Mouse (Mus musculus) neural tube, embryonic 15.5 days (tissue): ENCODE measurements around the gene 1600014C23Rik. TPM values are rescaled to one million over a fixed set of nuclear protein-coding genes. Genes with fewer than 3 reads are reported as not detected.

Source experiments
- ATAC-seq: fragments of 200-750 bp; cut with Nextera tagmentation; 2 replicates; pipeline ENCODE4 v1.8.0; 2017; ENCODE audit warnings: mild to moderate bottlenecking, moderate TSS enrichment, moderate library complexity; ENCODE audit not compliant: low FRiP score
- H3K27ac ChIP-seq: fragments of 300-500 bp; sonication (generic); replicated peaks from 2 replicates; pipeline ENCODE4 v1.5.1; 2015; ENCODE audit warnings: mild to moderate bottlenecking, inconsistent platforms
- H3K27me3 ChIP-seq: fragments of 300-500 bp; sonication (generic); replicated peaks from 2 replicates; pipeline ENCODE4 v1.6.1; 2015; ENCODE audit warnings: inconsistent platforms
- H3K36me3 ChIP-seq: fragments of 300-500 bp; sonication (generic); 2 replicates; pipeline ENCODE4 v1.6.1; 2015; ENCODE audit warnings: inconsistent platforms
- H3K4me1 ChIP-seq: fragments of 300-500 bp; sonication (generic); 2 replicates; pipeline ENCODE4 v1.6.1; 2015; ENCODE audit warnings: inconsistent platforms
- H3K4me2 ChIP-seq: fragments of 300-500 bp; sonication (generic); 2 replicates; pipeline ENCODE4 v1.6.1; 2015; ENCODE audit warnings: inconsistent platforms, mild to moderate bottlenecking, moderate library complexity
- H3K4me3 ChIP-seq: fragments of 300-500 bp; sonication (generic); replicated peaks from 2 replicates; pipeline ENCODE4 v1.5.1; 2015; ENCODE audit warnings: mild to moderate bottlenecking, inconsistent platforms
- H3K9ac ChIP-seq: fragments of 300-500 bp; sonication (generic); replicated peaks from 2 replicates; pipeline ENCODE4 v1.6.1; 2015; ENCODE audit warnings: mild to moderate bottlenecking, inconsistent platforms
- H3K9me3 ChIP-seq: fragments of 300-500 bp; sonication (generic); replicated peaks from 2 replicates; pipeline ENCODE4 v1.6.1; 2016; ENCODE audit warnings: inconsistent platforms
- WGBS: fragments of 180-500 bp; shearing (Covaris S2); methylation state at CpG from one replicate; pipeline ENCODE4 v1.1.7; 2015; ENCODE audit warnings: mixed read lengths; 5-methylcytosine and 5-hydroxymethylcytosine counted together
- polyA plus RNA-seq: library from polyadenylated mRNA; unstranded; fragments of >200 nt; fragmentation: Nextera tagmentation; extraction: Ambion mirVana; gene quantifications from 2 replicates; pipeline ENCODE4 v1.2.1, GENCODE M21; 2015

1600014C23Rik gene
- polyA plus RNA-seq, 1 experiment from 2014 or later: not detected

DNA sequence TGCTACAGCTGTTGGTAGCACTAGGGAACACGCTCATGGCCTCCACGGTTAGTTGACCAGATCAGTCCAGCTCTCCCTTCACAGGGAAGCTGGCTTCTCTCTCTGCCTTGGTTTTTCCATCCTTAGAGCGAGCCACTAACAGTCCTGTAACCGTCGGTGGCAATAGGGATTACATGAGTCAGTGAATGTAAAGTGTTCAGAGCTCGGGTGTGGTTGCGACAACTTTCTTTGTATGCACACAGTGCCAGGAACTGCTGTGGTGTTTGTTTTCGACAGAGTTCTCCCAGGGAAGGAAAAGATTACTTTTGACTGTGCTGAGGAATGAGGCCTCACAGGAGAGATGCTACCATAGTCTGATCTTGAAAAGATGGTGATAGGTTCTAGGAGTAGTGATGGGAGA lies 29.5 kb upstream of the 1600014C23Rik start:
- Histone ChIP-seq H3K4me1 (peaks cover 34% of the 10 kb centered on the region), H3K4me3 (no peak overlapping the region), H3K9me3 (no peaks in the 10 kb centered on the region), H3K9ac (no peak overlapping the region), H3K36me3 (no peaks in the 10 kb centered on the region), H3K4me2 (no peak overlapping the region), H3K27me3 (no peaks in the 10 kb centered on the region), H3K27ac (no peak overlapping the region)
- WGBS: 84% methylated on average over 8 of the region's 8 CpGs
- no peak for ATAC-seq

DNA sequence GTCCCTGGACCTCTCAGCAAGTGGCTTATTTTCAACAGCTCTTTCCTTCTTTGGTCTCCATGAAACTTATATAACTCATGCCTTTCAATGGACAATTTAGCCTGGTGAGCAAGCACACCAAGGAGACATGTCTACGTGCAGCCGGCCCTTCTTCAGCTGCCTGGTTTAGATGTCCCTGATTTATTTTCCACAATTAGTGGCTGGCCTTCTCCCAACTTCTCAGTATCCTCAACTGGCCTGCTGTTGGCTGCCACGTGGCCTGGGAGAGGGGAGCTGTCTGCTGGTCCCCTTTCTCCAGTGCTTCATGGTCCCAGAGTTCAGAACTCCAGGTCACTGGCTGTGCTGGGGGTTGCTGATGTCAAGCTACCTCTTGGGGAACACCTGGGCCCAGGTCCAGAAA lies 28.3 kb upstream of the 1600014C23Rik start:
- no peak for ATAC-seq
- H3K27ac ChIP-seq: no peak overlapping the region
- 51% methylated on average over 3 of the region's 3 CpGs for WGBS
- no peak overlapping the region for H3K4me2 ChIP-seq
- H3K9me3 ChIP-seq: no peaks in the 10 kb centered on the region
- H3K4me3 ChIP-seq: no peak overlapping the region
- H3K27me3 ChIP-seq: no peaks in the 10 kb centered on the region
- no peak overlapping the region for H3K9ac ChIP-seq
- H3K4me1 ChIP-seq: peaks cover 26% of the 10 kb centered on the region
- H3K36me3 ChIP-seq: no peaks in the 10 kb centered on the region

DNA sequence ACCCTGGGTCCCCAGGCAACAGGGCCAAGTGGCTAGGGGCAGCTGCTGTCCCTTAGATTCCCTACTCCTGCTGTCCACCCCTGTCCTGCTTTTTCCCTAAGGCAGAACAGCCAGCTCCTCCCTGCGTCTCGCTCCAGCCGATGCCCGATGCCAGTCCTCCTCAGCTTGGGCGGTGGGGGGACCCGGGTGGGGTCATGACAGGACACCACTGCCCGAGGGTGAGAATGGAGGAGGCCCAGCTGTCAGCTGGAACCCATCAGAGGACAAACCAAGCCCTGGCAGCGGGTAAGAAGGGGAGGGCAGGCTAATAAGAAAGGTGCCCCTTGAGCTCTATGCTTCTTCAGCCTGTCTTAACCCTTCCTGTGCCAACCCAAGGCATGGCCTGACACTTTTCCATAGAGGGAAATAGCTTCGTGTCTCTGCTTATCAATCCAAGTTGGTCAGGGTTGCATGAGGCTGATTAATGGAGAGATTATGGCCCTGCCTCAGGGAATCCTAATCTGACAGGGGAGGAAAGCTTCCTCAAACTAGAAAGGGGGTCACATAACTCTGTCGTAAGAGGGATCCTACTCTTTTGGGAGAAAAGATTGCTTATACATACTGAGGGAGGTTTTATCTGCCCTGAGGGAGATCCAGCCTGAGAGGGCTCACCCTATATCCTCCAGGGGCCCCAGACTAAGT lies 27.5 kb upstream of the 1600014C23Rik start:
- WGBS: 54% methylated on average over 10 of the region's 10 CpGs
- Histone ChIP-seq H3K27me3 (no peaks in the 10 kb centered on the region), H3K36me3 (no peaks in the 10 kb centered on the region), H3K4me2 (no peak overlapping the region), H3K4me3 (no peak overlapping the region), H3K4me1 (peaks cover 25% of the 10 kb centered on the region), H3K27ac (no peak overlapping the region), H3K9ac (no peak overlapping the region), H3K9me3 (no peaks in the 10 kb centered on the region)
- no peak for ATAC-seq

DNA sequence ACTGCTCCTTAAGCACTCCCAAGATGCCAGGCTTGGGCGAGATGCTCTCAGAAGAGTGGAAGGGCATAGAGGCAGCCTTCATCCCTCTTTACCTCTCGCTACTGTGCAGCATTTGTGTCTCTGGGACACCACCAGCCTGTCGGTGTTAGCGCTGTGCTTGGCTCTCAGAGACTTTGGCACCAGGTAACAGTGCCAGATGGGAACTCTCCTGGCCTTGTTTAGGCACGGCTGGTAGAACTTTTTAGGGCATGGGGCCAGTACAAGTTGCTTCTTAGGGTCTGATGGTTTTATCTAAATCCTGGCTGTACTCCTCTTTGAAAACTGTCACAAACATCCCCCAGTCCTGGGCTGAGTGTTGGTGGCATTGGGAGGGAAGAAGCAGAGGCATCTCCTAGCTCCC lies 26.1 kb upstream of the 1600014C23Rik start:
- Histone ChIP-seq H3K9me3 (no peaks in the 10 kb centered on the region), H3K4me2 (no peak overlapping the region), H3K4me1 (peaks cover 23% of the 10 kb centered on the region), H3K4me3 (no peak overlapping the region), H3K27me3 (no peaks in the 10 kb centered on the region), H3K27ac (no peak overlapping the region), H3K9ac (no peak overlapping the region), H3K36me3 (no peaks in the 10 kb centered on the region)
- no peak for ATAC-seq
- 87% methylated on average over 5 of the region's 5 CpGs for WGBS

DNA sequence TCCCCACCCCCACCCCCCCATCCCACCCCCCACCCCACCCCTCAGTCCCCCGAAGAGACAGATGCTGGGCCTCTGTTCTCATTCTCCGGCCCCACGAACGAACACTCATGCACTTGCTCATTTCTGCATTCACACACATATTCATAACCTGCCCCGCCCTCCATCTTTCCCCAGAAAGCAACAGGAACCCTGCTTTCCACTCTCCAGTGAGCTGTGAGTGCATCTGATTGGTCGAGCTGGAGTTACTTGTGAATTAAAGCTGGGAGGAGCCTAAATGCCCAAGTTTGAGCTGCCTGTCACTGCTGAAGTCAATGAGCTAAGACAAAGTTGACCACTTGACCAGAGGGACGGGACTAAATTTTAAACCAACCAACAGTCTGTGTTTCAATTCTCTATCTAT lies 25.2 kb upstream of the 1600014C23Rik start:
- Histone ChIP-seq H3K4me2 (no peak overlapping the region), H3K9me3 (no peaks in the 10 kb centered on the region), H3K4me1 (peaks cover 28% of the 10 kb centered on the region), H3K9ac (no peak overlapping the region), H3K27ac (no peak overlapping the region), H3K36me3 (no peaks in the 10 kb centered on the region), H3K27me3 (no peaks in the 10 kb centered on the region), H3K4me3 (no peak overlapping the region)
- WGBS: 80% methylated on average over 7 of the region's 7 CpGs
- no peak for ATAC-seq

DNA sequence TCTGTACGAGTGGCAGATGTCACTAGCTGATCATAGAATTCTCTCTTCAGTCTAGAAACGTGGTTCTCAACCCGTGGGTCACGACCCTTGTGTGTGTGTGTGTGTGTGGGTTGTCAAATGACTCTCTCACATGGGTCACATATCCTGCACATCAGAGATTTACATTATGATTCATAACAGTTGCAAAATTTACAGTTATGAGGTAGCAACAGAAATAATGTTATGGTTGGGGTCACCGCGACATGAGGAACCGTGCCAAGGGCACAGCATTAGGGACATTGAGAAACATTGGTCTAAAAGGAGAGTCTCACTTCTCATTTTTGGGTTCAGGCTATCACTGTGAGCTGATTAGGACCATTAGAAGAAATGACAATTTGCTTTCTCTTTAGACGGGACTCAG lies 24.3 kb upstream of the 1600014C23Rik start:
- no peak overlapping the region for H3K9ac ChIP-seq
- no peak overlapping the region for H3K27ac ChIP-seq
- no peak for ATAC-seq
- H3K4me1 ChIP-seq: peaks cover 28% of the 10 kb centered on the region
- H3K36me3 ChIP-seq: no peaks in the 10 kb centered on the region
- H3K9me3 ChIP-seq: no peaks in the 10 kb centered on the region
- H3K27me3 ChIP-seq: no peaks in the 10 kb centered on the region
- no peak overlapping the region for H3K4me2 ChIP-seq
- 80% methylated on average over 8 of the region's 8 CpGs for WGBS
- H3K4me3 ChIP-seq: no peak overlapping the region

DNA sequence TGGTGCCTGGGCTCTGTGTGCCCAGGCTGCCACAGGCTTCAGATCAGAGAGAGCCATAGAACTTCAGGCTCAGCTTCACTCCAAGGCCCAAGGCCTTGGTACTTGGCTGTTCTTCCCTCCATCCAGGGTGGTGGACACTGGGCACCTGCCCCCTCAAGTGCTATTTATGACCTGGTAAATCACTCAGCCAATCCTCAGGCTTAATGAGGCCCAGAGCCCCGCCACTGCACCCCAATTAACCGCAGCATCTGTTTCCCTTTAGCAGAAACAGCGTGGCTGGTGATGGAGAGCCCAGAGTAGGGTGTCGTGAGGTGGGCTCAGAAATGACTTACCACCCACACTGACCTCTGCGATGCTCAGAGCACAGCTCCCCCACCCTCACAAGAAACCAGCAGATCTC lies 23.2 kb upstream of the 1600014C23Rik start:
- no peak overlapping the region for H3K9ac ChIP-seq
- no peak overlapping the region for H3K4me2 ChIP-seq
- no peak for ATAC-seq
- H3K4me1 ChIP-seq: peaks cover 25% of the 10 kb centered on the region
- H3K4me3 ChIP-seq: no peak overlapping the region
- no peak overlapping the region for H3K27ac ChIP-seq
- H3K27me3 ChIP-seq: no peaks in the 10 kb centered on the region
- WGBS: 41% methylated on average over 5 of the region's 5 CpGs
- no peaks in the 10 kb centered on the region for H3K36me3 ChIP-seq
- no peaks in the 10 kb centered on the region for H3K9me3 ChIP-seq

DNA sequence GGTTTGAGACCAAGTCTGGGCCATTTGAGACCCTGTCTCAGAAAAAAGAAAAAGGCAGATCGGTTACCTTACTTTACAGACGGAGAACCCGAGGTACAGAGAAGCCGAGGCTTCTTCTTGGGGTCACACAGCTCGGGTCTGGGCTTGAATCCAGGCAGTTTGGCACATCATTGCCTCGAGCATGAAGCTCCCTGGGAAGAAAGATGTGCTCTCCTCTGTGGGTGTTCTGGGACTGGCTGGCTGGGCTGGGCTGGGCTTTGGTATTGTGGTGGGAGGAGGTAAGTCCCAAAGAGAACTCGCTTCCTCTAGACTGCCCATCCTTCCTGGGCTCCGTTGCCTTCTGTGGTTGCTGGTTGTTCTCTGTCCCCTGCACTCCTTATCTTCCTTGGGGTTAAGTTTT lies 22.7 kb upstream of the 1600014C23Rik start:
- no peak overlapping the region for H3K4me3 ChIP-seq
- no peak overlapping the region for H3K9ac ChIP-seq
- 62% methylated on average over 8 of the region's 8 CpGs for WGBS

DNA sequence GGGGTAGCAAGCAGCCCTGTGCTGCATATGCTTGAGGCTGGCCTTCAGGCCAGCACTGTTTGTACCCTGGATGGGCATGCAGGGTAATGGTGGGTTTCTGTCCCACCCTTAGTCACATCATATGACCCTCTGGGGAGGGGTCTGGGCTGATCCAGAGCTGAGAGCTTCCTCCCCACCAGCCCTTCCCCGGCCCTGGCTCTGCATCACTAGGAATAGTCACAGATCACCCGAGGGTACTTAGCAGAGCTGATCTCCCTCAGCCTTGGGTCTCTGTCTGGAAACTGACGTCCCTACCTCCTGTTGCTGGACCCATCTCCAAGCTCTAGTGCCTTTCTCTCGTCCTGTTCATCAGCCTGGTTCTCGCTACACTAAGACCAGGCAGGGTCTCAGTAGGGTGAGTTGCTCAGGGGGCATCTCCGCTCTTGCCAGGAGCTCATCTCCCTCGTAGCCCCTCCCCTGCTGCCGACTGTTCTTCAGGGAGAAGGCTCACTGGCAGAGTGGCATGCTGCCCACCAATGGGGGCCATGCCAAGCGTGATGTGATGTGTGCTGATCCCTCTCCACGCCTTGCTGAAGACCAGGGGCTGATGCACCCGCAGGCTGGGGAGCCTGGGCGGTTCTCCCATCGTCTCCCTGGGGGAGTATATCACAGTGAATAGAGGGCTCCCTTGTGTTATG lies 20.7 kb upstream of the 1600014C23Rik start:
- 74% methylated on average over 13 of the region's 13 CpGs for WGBS
- no peak overlapping the region for H3K4me2 ChIP-seq
- no peaks in the 10 kb centered on the region for H3K9me3 ChIP-seq
- no peaks in the 10 kb centered on the region for H3K36me3 ChIP-seq
- no peak overlapping the region for H3K9ac ChIP-seq
- peaks cover 14% of the 10 kb centered on the region for H3K4me1 ChIP-seq
- no peak overlapping the region for H3K4me3 ChIP-seq
- no peaks in the 10 kb centered on the region for H3K27me3 ChIP-seq
- ATAC-seq: peak; percentile 61; the same call in 1 of the 2 replicates
- no peak overlapping the region for H3K27ac ChIP-seq

More for the DNA sequence above, 22.7 kb upstream of the 1600014C23Rik start:
- no peaks in the 10 kb centered on the region for H3K9me3 ChIP-seq
- no peaks in the 10 kb centered on the region for H3K27me3 ChIP-seq
- H3K4me2 ChIP-seq: no peak overlapping the region
- ATAC-seq: no peak
- peaks cover 21% of the 10 kb centered on the region for H3K4me1 ChIP-seq
- H3K27ac ChIP-seq: no peak overlapping the region
- H3K36me3 ChIP-seq: no peaks in the 10 kb centered on the region

DNA sequence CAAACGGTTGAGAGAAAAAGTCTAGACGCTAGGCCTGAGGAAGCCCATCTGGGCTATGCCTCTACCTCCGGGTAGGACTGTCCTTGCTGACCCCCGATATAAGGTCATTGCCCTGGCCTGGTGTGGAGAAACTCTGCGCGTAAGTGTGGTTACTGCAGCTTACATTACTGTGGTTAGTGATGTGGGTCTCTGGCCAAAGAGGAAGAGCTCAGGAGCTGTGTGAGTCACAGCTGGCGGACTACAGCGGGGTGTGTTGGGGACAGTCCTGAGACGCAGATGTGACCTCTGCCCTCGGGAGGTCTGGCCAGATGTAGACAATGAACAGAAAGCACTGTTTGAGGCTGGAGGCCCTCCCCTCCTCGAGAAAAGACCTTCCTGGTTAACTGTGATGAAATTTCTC lies 19.0 kb upstream of the 1600014C23Rik start:
- no peaks in the 10 kb centered on the region for H3K27me3 ChIP-seq
- 61% methylated on average over 11 of the region's 11 CpGs for WGBS
- H3K9me3 ChIP-seq: no peaks in the 10 kb centered on the region
- H3K36me3 ChIP-seq: no peaks in the 10 kb centered on the region
- no peak overlapping the region for H3K27ac ChIP-seq
- H3K9ac ChIP-seq: no peak overlapping the region
- ATAC-seq: no peak
- H3K4me2 ChIP-seq: no peak overlapping the region
- peaks cover 14% of the 10 kb centered on the region for H3K4me1 ChIP-seq
- H3K4me3 ChIP-seq: no peak overlapping the region

DNA sequence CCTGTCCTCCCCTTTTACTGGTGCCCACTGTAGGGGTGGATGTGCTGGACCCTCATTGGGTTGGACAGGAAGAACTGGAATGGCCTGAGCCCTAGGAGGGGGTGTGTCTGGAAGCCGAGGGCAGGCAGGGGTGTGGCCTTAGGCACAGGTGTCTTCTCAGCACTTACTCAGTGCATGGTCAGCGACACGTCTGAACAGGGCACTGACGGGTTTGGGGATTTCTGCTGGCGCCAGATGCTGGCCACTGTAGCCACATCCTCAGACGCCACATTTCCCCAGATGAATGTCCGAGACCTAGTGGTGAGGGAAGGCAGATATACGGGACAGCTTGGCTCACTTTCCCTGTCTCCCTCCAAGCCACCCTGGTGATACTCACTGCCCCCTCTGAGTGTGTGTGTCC lies 18.4 kb upstream of the 1600014C23Rik start:
- Histone ChIP-seq H3K9ac (no peak overlapping the region), H3K9me3 (no peaks in the 10 kb centered on the region), H3K4me1 (peaks cover 13% of the 10 kb centered on the region), H3K4me2 (no peak overlapping the region), H3K4me3 (no peak overlapping the region), H3K36me3 (no peaks in the 10 kb centered on the region), H3K27ac (no peak overlapping the region), H3K27me3 (no peaks in the 10 kb centered on the region)
- WGBS: 85% methylated on average over 8 of the region's 8 CpGs
- no peak for ATAC-seq

DNA sequence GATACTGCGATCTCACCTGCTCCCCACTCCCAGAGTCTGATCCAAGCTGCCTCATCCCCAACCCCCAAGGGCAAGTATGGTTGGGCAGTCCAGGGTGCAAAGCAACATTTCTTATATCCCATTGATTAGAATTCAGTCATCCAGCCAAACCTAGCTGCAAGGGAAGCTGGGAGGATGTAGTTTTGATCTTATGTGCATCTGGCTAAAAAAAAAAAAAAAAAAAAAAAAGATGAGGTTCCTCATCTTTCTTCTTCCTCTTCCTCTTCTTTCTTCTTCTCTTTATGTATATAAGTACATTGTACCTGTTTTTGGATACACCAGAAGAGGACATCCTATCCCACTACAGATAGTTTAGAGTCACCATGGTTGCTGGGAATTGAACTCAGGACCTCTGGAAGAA lies 17.7 kb upstream of the 1600014C23Rik start:
- H3K4me2 ChIP-seq: no peak overlapping the region
- whole genome bisulfite sequencing: 94% methylated on average over 1 of the region's 1 CpGs
- H3K36me3 ChIP-seq: no peaks in the 10 kb centered on the region
- no peak overlapping the region for H3K9ac ChIP-seq
- no peak for ATAC-seq
- H3K4me1 ChIP-seq: 0 out of 2 replicates have a peak, but pooled peaks cover 6% of the 10 kb centered on the region
- H3K4me3 ChIP-seq: no peak overlapping the region
- no peak overlapping the region for H3K27ac ChIP-seq
- H3K9me3 ChIP-seq: no peaks in the 10 kb centered on the region
- H3K27me3 ChIP-seq: no peaks in the 10 kb centered on the region
